Comparison of ENCODE assay signal across 29 mouse cellular contexts in genomic region chr5:23389601-23390305, GRCm38 (mm10). TPM values are rescaled to one million over a fixed set of nuclear protein-coding genes. Genes with fewer than 3 reads are reported as not detected.
DNase-seq lines count a peak whose midpoint lies in the region; ATAC-seq and TF ChIP-seq lines count a peak whose summit lies in the region.
"Had no signal": no experiment of that assay in that cellular context is flagged by ENCODE, and none has a peak within 500 bp of the region (broad histone marks: within the 10 kb centered on the region; RNA-seq: fewer than 3 reads in every experiment).

No protein-coding gene starts in this region.

- no peaks in the 10 kb centered on the region for H3K9me3 ChIP-seq in hindbrain, embryonic 14.5 days (ENCODE audit: control insufficient read depth, low read length)
- no peaks in the 10 kb centered on the region for H3K9me3 ChIP-seq in hindbrain, embryonic 16.5 days (ENCODE audit: control insufficient read depth, low read length)
- H3K9me3 ChIP-seq in limb, embryonic 14.5 days (ENCODE audit: control insufficient read depth, low read length) = no peaks in the 10 kb centered on the region
- no peaks in the 10 kb centered on the region for H3K9me3 ChIP-seq in limb, embryonic 10.5 days (replicated peaks)
- no peaks in the 10 kb centered on the region for H3K9me3 ChIP-seq in midbrain, postnatal 0 days (ENCODE audit: low read length)
- H3K9me3 ChIP-seq in midbrain, embryonic 10.5 days (replicated peaks) = no peaks in the 10 kb centered on the region
- H3K9me3 ChIP-seq: embryonic facial prominence, embryonic 10.5 days; embryonic facial prominence, embryonic 13.5 days; forebrain, embryonic 12.5 days; forebrain, embryonic 15.5 days; G1E; heart, embryonic 12.5 days; heart, embryonic 15.5 days; hindbrain, embryonic 10.5 days; hindbrain, embryonic 15.5 days had no signal

- H3K36me3 ChIP-seq in hindbrain, embryonic 14.5 days (replicated peaks; ENCODE audit: control insufficient read depth, insufficient read depth) = no peaks in the 10 kb centered on the region
- H3K36me3 ChIP-seq in hindbrain, embryonic 16.5 days (ENCODE audit: control insufficient read depth, insufficient read depth, low read length) = no peaks in the 10 kb centered on the region
- H3K36me3 ChIP-seq in limb, embryonic 14.5 days (ENCODE audit: control insufficient read depth, insufficient read depth, low read length) = no peaks in the 10 kb centered on the region
- no peaks in the 10 kb centered on the region for H3K36me3 ChIP-seq in limb, embryonic 10.5 days
- H3K36me3 ChIP-seq in midbrain, postnatal 0 days (ENCODE audit: insufficient read depth, low read length) = no peaks in the 10 kb centered on the region
- no peaks in the 10 kb centered on the region for H3K36me3 ChIP-seq in midbrain, embryonic 10.5 days
- H3K36me3 ChIP-seq: embryonic facial prominence, embryonic 10.5 days; embryonic facial prominence, embryonic 13.5 days; forebrain, embryonic 12.5 days; forebrain, embryonic 15.5 days; G1E; heart, embryonic 12.5 days; heart, embryonic 15.5 days; hindbrain, embryonic 10.5 days; hindbrain, embryonic 15.5 days had no signal

- H3K4me1 ChIP-seq in hindbrain, embryonic 14.5 days (replicated peaks; ENCODE audit: control insufficient read depth, insufficient read depth, low read length) = peaks cover 8% of the 10 kb centered on the region; the same call in 1 of the 2 replicates
- peaks cover 10% of the 10 kb centered on the region for H3K4me1 ChIP-seq in hindbrain, embryonic 16.5 days (ENCODE audit: control insufficient read depth, insufficient read depth, low read depth, low read length)
- H3K4me1 ChIP-seq in limb, embryonic 14.5 days (ENCODE audit: control insufficient read depth, insufficient read depth, low read length) = peaks cover 14% of the 10 kb centered on the region
- H3K4me1 ChIP-seq in limb, embryonic 10.5 days = peaks cover 9% of the 10 kb centered on the region
- no peaks in the 10 kb centered on the region; the same call in 1 of the 2 replicates for H3K4me1 ChIP-seq in midbrain, postnatal 0 days (ENCODE audit: insufficient read depth, low read length)
- peaks cover 30% of the 10 kb centered on the region for H3K4me1 ChIP-seq in midbrain, embryonic 10.5 days

- no peak overlapping the region for H3K9ac ChIP-seq in hindbrain, embryonic 14.5 days
- no peak overlapping the region for H3K9ac ChIP-seq in hindbrain, embryonic 16.5 days (ENCODE audit: low read depth, low read length)
- H3K9ac ChIP-seq in limb, embryonic 14.5 days (ENCODE audit: low read depth, low read length, severe bottlenecking) = no peak overlapping the region
- no peak overlapping the region for H3K9ac ChIP-seq in midbrain, postnatal 0 days (replicated peaks; ENCODE audit: low read length, poor library complexity, severe bottlenecking)
- H3K9ac ChIP-seq: embryonic facial prominence, embryonic 13.5 days; forebrain, embryonic 12.5 days; forebrain, embryonic 15.5 days; heart, embryonic 12.5 days; heart, embryonic 15.5 days; hindbrain, embryonic 15.5 days had no signal

- H3K27ac ChIP-seq in hindbrain, embryonic 14.5 days = no peak overlapping the region
- H3K27ac ChIP-seq in hindbrain, embryonic 16.5 days (ENCODE audit: low read depth, low read length) = no peak overlapping the region
- H3K27ac ChIP-seq in limb, embryonic 14.5 days (replicated peaks; ENCODE audit: low read depth, low read length) = no peak overlapping the region
- H3K27ac ChIP-seq in limb, embryonic 10.5 days = no peak overlapping the region
- no peak overlapping the region for H3K27ac ChIP-seq in midbrain, postnatal 0 days (ENCODE audit: low read depth, low read length)
- no peak overlapping the region for H3K27ac ChIP-seq in midbrain, embryonic 10.5 days (replicated peaks)
- H3K27ac ChIP-seq: embryonic facial prominence, embryonic 10.5 days; embryonic facial prominence, embryonic 13.5 days; forebrain, embryonic 12.5 days; forebrain, embryonic 15.5 days; heart, embryonic 15.5 days; hindbrain, embryonic 10.5 days; hindbrain, embryonic 15.5 days had no signal

- TF ChIP-seq POLR2A in limb, embryonic 14.5 days (IDR thresholded peaks at IDR 0.05; ENCODE audit: borderline replicate concordance, extremely low read depth, insufficient read depth, insufficient read length) = no peak

- DNase-seq in hindbrain, embryonic 14.5 days (ENCODE audit: low spot score) = peak; percentile 21
- peak; percentile 2 for DNase-seq in limb, embryonic 14.5 days (ENCODE audit: low spot score)
- no peak for DNase-seq in limb, embryonic 10.5 days (ENCODE audit: low spot score)
- peak; percentile 67 for DNase-seq in midbrain, postnatal 0 days (ENCODE audit: low spot score)
- no peak for DNase-seq in midbrain, embryonic 10.5 days (ENCODE audit: low spot score)
- no peak for DNase-seq in cerebellum, adult 9-10 months
- DNase-seq: adrenal gland, postnatal 10 days; adrenal gland, postnatal 36 days; cerebellum, adult 11 months; cerebellum, adult 2 months; cerebellum, postnatal 10 days; cerebellum, postnatal 36 days; embryo, embryonic 11 days; gastrocnemius, postnatal 25 days; heart, adult 18-20 months; heart, postnatal 10 days; heart, postnatal 36 days had no signal

- WGBS in hindbrain, embryonic 14.5 days = 76% methylated on average over 7 of the region's 7 CpGs
- WGBS in hindbrain, embryonic 16.5 days = 67% methylated on average over 7 of the region's 7 CpGs
- 88% methylated on average over 7 of the region's 7 CpGs for whole genome bisulfite sequencing in limb, embryonic 14.5 days
- 93% methylated on average over 7 of the region's 7 CpGs for WGBS in limb, embryonic 10.5 days
- WGBS in midbrain, postnatal 0 days = 78% methylated on average over 7 of the region's 7 CpGs
- whole genome bisulfite sequencing in midbrain, embryonic 10.5 days = 84% methylated on average over 7 of the region's 7 CpGs

- no peak overlapping the region for H3K4me2 ChIP-seq in hindbrain, embryonic 14.5 days (replicated peaks)
- no peak overlapping the region for H3K4me2 ChIP-seq in hindbrain, embryonic 16.5 days (ENCODE audit: low read length)
- H3K4me2 ChIP-seq in limb, embryonic 14.5 days (replicated peaks; ENCODE audit: low read depth, low read length, severe bottlenecking) = no peak overlapping the region
- H3K4me2 ChIP-seq in midbrain, postnatal 0 days (ENCODE audit: low read depth, low read length, poor library complexity, severe bottlenecking) = no peak overlapping the region
- H3K4me2 ChIP-seq: embryonic facial prominence, embryonic 13.5 days; forebrain, embryonic 12.5 days; forebrain, embryonic 15.5 days; heart, embryonic 12.5 days; heart, embryonic 15.5 days; hindbrain, embryonic 15.5 days had no signal

- H3K4me3 ChIP-seq in hindbrain, embryonic 14.5 days (replicated peaks; ENCODE audit: low read length) = no peak overlapping the region
- no peak overlapping the region for H3K4me3 ChIP-seq in hindbrain, embryonic 16.5 days (ENCODE audit: low read length)
- no peak overlapping the region for H3K4me3 ChIP-seq in limb, embryonic 14.5 days (replicated peaks; ENCODE audit: low read length)
- H3K4me3 ChIP-seq in limb, embryonic 10.5 days = no peak overlapping the region
- no peak overlapping the region for H3K4me3 ChIP-seq in midbrain, postnatal 0 days (ENCODE audit: low read depth, low read length)
- no peak overlapping the region for H3K4me3 ChIP-seq in midbrain, embryonic 10.5 days
- H3K4me3 ChIP-seq: embryonic facial prominence, embryonic 10.5 days; embryonic facial prominence, embryonic 13.5 days; erythroblast, embryonic 14.5 days; forebrain, embryonic 12.5 days; forebrain, embryonic 15.5 days; heart, embryonic 12.5 days; heart, embryonic 15.5 days; hindbrain, embryonic 10.5 days; hindbrain, embryonic 15.5 days had no signal

- TF ChIP-seq CTCF in midbrain, postnatal 0 days (IDR thresholded peaks at IDR 0.05) = no peak

- no peak for ATAC-seq in hindbrain, embryonic 14.5 days (ENCODE audit: low FRiP score)
- ATAC-seq in hindbrain, embryonic 16.5 days = no peak
- ATAC-seq in limb, embryonic 14.5 days (ENCODE audit: low FRiP score, low read depth) = no peak
- ATAC-seq in midbrain, postnatal 0 days (ENCODE audit: low FRiP score) = no peak
- ATAC-seq: forebrain, embryonic 15.5 days; Patski had no signal

- no peaks in the 10 kb centered on the region for H3K27me3 ChIP-seq in hindbrain, embryonic 14.5 days (ENCODE audit: control insufficient read depth, insufficient read depth, low read length)
- no peaks in the 10 kb centered on the region for H3K27me3 ChIP-seq in hindbrain, embryonic 16.5 days (replicated peaks; ENCODE audit: control insufficient read depth, insufficient read depth, low read length)
- no peaks in the 10 kb centered on the region for H3K27me3 ChIP-seq in limb, embryonic 14.5 days (ENCODE audit: control insufficient read depth, insufficient read depth, low read length)
- no peaks in the 10 kb centered on the region for H3K27me3 ChIP-seq in limb, embryonic 10.5 days (ENCODE audit: low read depth, poor library complexity, severe bottlenecking)
- no peaks in the 10 kb centered on the region for H3K27me3 ChIP-seq in midbrain, postnatal 0 days (ENCODE audit: insufficient read depth, low read length)
- no peaks in the 10 kb centered on the region for H3K27me3 ChIP-seq in midbrain, embryonic 10.5 days (ENCODE audit: low read depth, poor library complexity, severe bottlenecking)
- H3K27me3 ChIP-seq: embryonic facial prominence, embryonic 13.5 days; forebrain, embryonic 12.5 days; forebrain, embryonic 15.5 days; heart, embryonic 12.5 days; heart, embryonic 15.5 days; hindbrain, embryonic 15.5 days; Patski had no signal

RNA-seq across cellular contexts. Expression of gene Kmt2e, which starts 44.5 kb away (rescaled TPM):
- 118 and 128 TPM in 2 replicates for polyA plus RNA-seq in hindbrain, embryonic 14.5 days (2014; fragmentation: Nextera tagmentation; extraction: Ambion mirVana)
- polyA plus RNA-seq in hindbrain, embryonic 16.5 days (2015; fragmentation: Nextera tagmentation; extraction: Ambion mirVana) = 139 and 143 TPM in 2 replicates
- 37.3 and 39.0 TPM in 2 replicates for polyA plus RNA-seq in limb, embryonic 14.5 days (2012; rRNA removed)
- 87.2 and 97.4 TPM in 2 replicates for polyA plus RNA-seq in limb, embryonic 14.5 days (2014; fragmentation: Nextera tagmentation; extraction: Ambion mirVana)
- 70.0 and 95.4 TPM in 2 replicates for polyA plus RNA-seq in limb, embryonic 10.5 days (2016; fragmentation: Nextera tagmentation; extraction: Ambion mirVana)
- total RNA-seq in midbrain, postnatal 0 days (2014; rRNA removed) = 49.3 and 66.4 TPM in 2 replicates
- 132 and 144 TPM in 2 replicates for polyA plus RNA-seq in midbrain, postnatal 0 days (2015; fragmentation: Nextera tagmentation; extraction: Ambion mirVana)
- polyA plus RNA-seq in midbrain, embryonic 10.5 days (2016; fragmentation: Nextera tagmentation; extraction: Ambion mirVana) = 86.6 and 101 TPM in 2 replicates

Comparison
In these comparisons a context has a peak if more than half of its experiments do, and no peak if none do; other contexts are left out.
1. DNase-seq: peak in hindbrain, embryonic 14.5 days (single experiment), limb, embryonic 14.5 days (single experiment) and midbrain, postnatal 0 days (single experiment); none in limb, embryonic 10.5 days (single experiment), midbrain, embryonic 10.5 days (single experiment) and cerebellum, adult 9-10 months (single experiment).